Mouse (Mus musculus) layer of hippocampus, adult 9-10 months (tissue): ENCODE measurements around the gene Gm10488.
"Not testable (repeated sequence)": the region's sequence is repeated elsewhere in the genome, so short reads cannot be mapped to it uniquely, and the experiment has no call there.

Source experiments
- DNase-seq: peaks from one replicate; pipeline ENCODE4 v3.0.0; 2022; ENCODE audit warnings: low spot score

Gm10488 gene

GRCm38 (mm10) chrX:29976014-29976413 lies at the start of gene Gm10488:
Gene Gm10488 (plus strand): TSS chrX:29976314.
- DNase-seq = not testable (repeated sequence)
